Mouse (Mus musculus): ENCODE data around the gene Ndrg3. TPM values are rescaled to one million over a fixed set of nuclear protein-coding genes. Genes with fewer than 3 reads are reported as not detected.

Ndrg3 gene
- total and polyA plus RNA-seq, 3 experiments: 19.8 to 23.6 (median 21.5) TPM

GRCm38 (mm10) chr2:157036400-157036799, 44.5 kb upstream of the Ndrg3 start:
- H3K9ac ChIP-seq (ENCODE audit: low read depth, low read length): no peak overlapping the region
- peaks cover under 1% of the 10 kb centered on the region; the same call in 1 of the 2 replicates for H3K4me1 ChIP-seq (ENCODE audit: control insufficient read depth, insufficient read depth, low read length)
- H3K4me3 ChIP-seq: no peak overlapping the region
- DNase-seq: peak; percentile 48 to 54
- intact Hi-C loops (cut with DNase I): no loop called here
- no peaks in the 10 kb centered on the region for H3K27me3 ChIP-seq (ENCODE audit: control insufficient read depth, insufficient read depth, low read length)
- H3K27ac ChIP-seq: no peak overlapping the region; the same call in 1 of the 2 replicates
- WGBS: 61% methylated on average over 8 of the region's 8 CpGs
- H3K79me2 ChIP-seq (replicated peaks; ENCODE audit: control insufficient read depth, insufficient read depth, low read length): peaks cover 3% of the 10 kb centered on the region
- H3K36me3 ChIP-seq (ENCODE audit: control insufficient read depth, insufficient read depth, low read length): no peaks in the 10 kb centered on the region
- TF ChIP-seq POLR2A (IDR thresholded peaks at IDR 0.05; ENCODE audit: insufficient read depth, low read depth, low read length) (no peak), CTCF (IDR thresholded peaks at IDR 0.05) (no peak), EP300 (IDR thresholded peaks at IDR 0.05; ENCODE audit: insufficient read depth, low read depth, low read length) (no peak)

GRCm38 (mm10) chr2:157035371-157035770, 43.5 kb upstream of the Ndrg3 start:
- intact Hi-C loops (cut with DNase I): no loop called here
- H3K27me3 ChIP-seq (ENCODE audit: control insufficient read depth, insufficient read depth, low read length): no peaks in the 10 kb centered on the region
- TF ChIP-seq CTCF (IDR thresholded peaks at IDR 0.05): no peak
- no peak for TF ChIP-seq EP300 (IDR thresholded peaks at IDR 0.05; ENCODE audit: insufficient read depth, low read depth, low read length)
- TF ChIP-seq POLR2A (IDR thresholded peaks at IDR 0.05; ENCODE audit: insufficient read depth, low read depth, low read length): no peak
- 89% methylated on average over 7 of the region's 7 CpGs for WGBS
- H3K27ac ChIP-seq: no peak overlapping the region
- no peak for DNase-seq
- no peak overlapping the region for H3K4me3 ChIP-seq
- no peak overlapping the region for H3K9ac ChIP-seq (ENCODE audit: low read depth, low read length)
- H3K4me1 ChIP-seq (ENCODE audit: control insufficient read depth, insufficient read depth, low read length): no peaks in the 10 kb centered on the region
- no peaks in the 10 kb centered on the region for H3K36me3 ChIP-seq (ENCODE audit: control insufficient read depth, insufficient read depth, low read length)
- H3K79me2 ChIP-seq (replicated peaks; ENCODE audit: control insufficient read depth, insufficient read depth, low read length): peaks cover 3% of the 10 kb centered on the region

GRCm38 (mm10) chr2:157030804-157031203, 38.9 kb upstream of the Ndrg3 start:
- H3K79me2 ChIP-seq (replicated peaks; ENCODE audit: control insufficient read depth, insufficient read depth, low read length): no peaks in the 10 kb centered on the region
- H3K4me1 ChIP-seq (ENCODE audit: control insufficient read depth, insufficient read depth, low read length): no peaks in the 10 kb centered on the region
- intact Hi-C loops (cut with DNase I): loop anchor here (2.0 to 5.0 kb wide), 2 partner anchors 48 to 224 kb away; partner anchors contain the start of gene Soga1
- H3K27ac ChIP-seq: no peak overlapping the region
- no peak overlapping the region for H3K9ac ChIP-seq (ENCODE audit: low read depth, low read length)
- no peaks in the 10 kb centered on the region for H3K36me3 ChIP-seq (ENCODE audit: control insufficient read depth, insufficient read depth, low read length)
- TF ChIP-seq CTCF (IDR thresholded peaks at IDR 0.05) (peak; percentile 94), POLR2A (IDR thresholded peaks at IDR 0.05; ENCODE audit: insufficient read depth, low read depth, low read length) (no peak), EP300 (IDR thresholded peaks at IDR 0.05; ENCODE audit: insufficient read depth, low read depth, low read length) (0 out of 2 replicates have a peak, but pooled peaks have one; percentile 45)
- 44% methylated on average over 9 of the region's 9 CpGs for WGBS
- H3K27me3 ChIP-seq (ENCODE audit: control insufficient read depth, insufficient read depth, low read length): no peaks in the 10 kb centered on the region
- no peak overlapping the region for H3K4me3 ChIP-seq
- peak; percentile 81 to 87 for DNase-seq

GRCm38 (mm10) chr2:157028261-157028660, 36.4 kb upstream of the Ndrg3 start:
- H3K9ac ChIP-seq (ENCODE audit: low read depth, low read length): no peak overlapping the region
- no peaks in the 10 kb centered on the region for H3K4me1 ChIP-seq (ENCODE audit: control insufficient read depth, insufficient read depth, low read length)
- H3K79me2 ChIP-seq (replicated peaks; ENCODE audit: control insufficient read depth, insufficient read depth, low read length): no peaks in the 10 kb centered on the region
- no peaks in the 10 kb centered on the region for H3K36me3 ChIP-seq (ENCODE audit: control insufficient read depth, insufficient read depth, low read length)
- H3K4me3 ChIP-seq: no peak overlapping the region
- no peak for DNase-seq
- H3K27me3 ChIP-seq (ENCODE audit: control insufficient read depth, insufficient read depth, low read length): no peaks in the 10 kb centered on the region
- 86% methylated on average over 4 of the region's 4 CpGs for WGBS
- intact Hi-C loops (cut with DNase I): loop anchor here (2.0 kb wide), 1 partner anchor 123 kb away; no protein-coding TSS in a partner anchor
- no peak for TF ChIP-seq POLR2A (IDR thresholded peaks at IDR 0.05; ENCODE audit: insufficient read depth, low read depth, low read length)
- no peak for TF ChIP-seq EP300 (IDR thresholded peaks at IDR 0.05; ENCODE audit: insufficient read depth, low read depth, low read length)
- no peak for TF ChIP-seq CTCF (IDR thresholded peaks at IDR 0.05)
- no peak overlapping the region for H3K27ac ChIP-seq

- Histone ChIP-seq H3K79me2 (replicated peaks; ENCODE audit: control insufficient read depth, insufficient read depth, low read length) (no peaks in the 10 kb centered on the region), H3K36me3 (ENCODE audit: control insufficient read depth, insufficient read depth, low read length) (no peaks in the 10 kb centered on the region), H3K4me3 (no peak overlapping the region), H3K9ac (ENCODE audit: low read depth, low read length) (no peak overlapping the region), H3K27ac (no peak overlapping the region), H3K27me3 (ENCODE audit: control insufficient read depth, insufficient read depth, low read length) (no peaks in the 10 kb centered on the region), H3K4me1 (ENCODE audit: control insufficient read depth, insufficient read depth, low read length) (no peaks in the 10 kb centered on the region)
- DNase-seq: peak; percentile 45 to 52
- no peak for TF ChIP-seq POLR2A (IDR thresholded peaks at IDR 0.05; ENCODE audit: insufficient read depth, low read depth, low read length)
- no peak for TF ChIP-seq EP300 (IDR thresholded peaks at IDR 0.05; ENCODE audit: insufficient read depth, low read depth, low read length)
- TF ChIP-seq CTCF (IDR thresholded peaks at IDR 0.05): no peak
- intact Hi-C loops (cut with DNase I): loop anchor here (2.0 kb wide), 1 partner anchor 123 kb away; no protein-coding TSS in a partner anchor
- WGBS: 70% methylated on average over 21 of the region's 21 CpGs
These were observed 35.5 kb upstream of the Ndrg3 start for GRCm38 (mm10) chr2:157027106-157028008.

GRCm38 (mm10) chr2:157021156-157021555, 29.3 kb upstream of the Ndrg3 start:
- 93% methylated on average over 16 of the region's 16 CpGs for WGBS

More at GRCm38 (mm10) chr2:157021156-157021555, 29.3 kb upstream of the Ndrg3 start:
- intact Hi-C loops (cut with DNase I): no loop called here
- H3K27ac ChIP-seq: no peak overlapping the region
- TF ChIP-seq CTCF (IDR thresholded peaks at IDR 0.05) (no peak), POLR2A (IDR thresholded peaks at IDR 0.05; ENCODE audit: insufficient read depth, low read depth, low read length) (no peak), EP300 (IDR thresholded peaks at IDR 0.05; ENCODE audit: insufficient read depth, low read depth, low read length) (no peak)
- H3K4me3 ChIP-seq: no peak overlapping the region
- H3K79me2 ChIP-seq (replicated peaks; ENCODE audit: control insufficient read depth, insufficient read depth, low read length): no peaks in the 10 kb centered on the region
- no peak for DNase-seq
- no peak overlapping the region for H3K9ac ChIP-seq (ENCODE audit: low read depth, low read length)
- no peaks in the 10 kb centered on the region for H3K36me3 ChIP-seq (ENCODE audit: control insufficient read depth, insufficient read depth, low read length)
- no peaks in the 10 kb centered on the region for H3K27me3 ChIP-seq (ENCODE audit: control insufficient read depth, insufficient read depth, low read length)
- no peaks in the 10 kb centered on the region for H3K4me1 ChIP-seq (ENCODE audit: control insufficient read depth, insufficient read depth, low read length)
